Mouse (Mus musculus): Measurements from ENCODE around the gene Vwa3b.
A peak's percentile ranks its signal among the peaks of the same experiment; 100 is the strongest.
"Not testable (repeated sequence)": the region's sequence is repeated elsewhere in the genome, so short reads cannot be mapped to it uniquely, and the experiment has no call there.

Gene Vwa3b

DNA sequence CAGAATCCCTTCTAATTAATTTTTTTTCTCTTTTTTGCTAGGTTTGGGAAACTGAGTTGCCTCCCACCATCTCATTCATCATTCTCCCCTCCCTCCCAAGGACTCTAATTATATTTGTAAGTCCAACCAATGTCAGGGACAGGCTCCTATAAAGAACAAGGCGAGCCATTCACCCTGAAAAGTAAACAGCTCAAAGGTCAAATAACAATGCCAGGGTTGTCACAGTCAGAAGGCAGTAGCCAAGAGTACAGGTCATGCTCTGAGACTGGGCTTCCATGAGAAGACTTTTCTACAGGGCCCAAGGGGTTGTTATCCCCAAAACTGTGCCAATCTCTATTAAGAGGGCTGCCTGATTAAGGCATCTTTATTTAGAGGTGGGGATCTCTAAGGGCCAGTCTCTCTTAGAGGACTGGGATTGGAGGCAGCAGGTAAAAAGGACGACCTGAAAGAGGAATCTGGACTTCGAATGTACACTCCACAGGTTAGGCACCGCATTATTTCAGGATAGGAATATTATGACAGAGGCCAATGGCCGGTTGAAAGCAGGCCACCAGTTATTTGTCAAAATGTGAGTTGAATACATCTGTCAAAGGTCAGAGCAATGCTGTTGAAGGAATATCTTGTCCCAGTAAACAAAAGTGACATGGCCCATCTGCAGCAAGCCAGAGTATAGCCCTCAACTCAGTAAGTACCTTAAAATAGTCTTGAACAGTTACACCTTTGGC is at the start of gene Vwa3b:
TSS of gene Vwa3b (plus strand) at position 635 of the 725 bp plus-strand sequence.
- no peak for DNase-seq (ENCODE audit: low spot score in 2 of 2)

DNA sequence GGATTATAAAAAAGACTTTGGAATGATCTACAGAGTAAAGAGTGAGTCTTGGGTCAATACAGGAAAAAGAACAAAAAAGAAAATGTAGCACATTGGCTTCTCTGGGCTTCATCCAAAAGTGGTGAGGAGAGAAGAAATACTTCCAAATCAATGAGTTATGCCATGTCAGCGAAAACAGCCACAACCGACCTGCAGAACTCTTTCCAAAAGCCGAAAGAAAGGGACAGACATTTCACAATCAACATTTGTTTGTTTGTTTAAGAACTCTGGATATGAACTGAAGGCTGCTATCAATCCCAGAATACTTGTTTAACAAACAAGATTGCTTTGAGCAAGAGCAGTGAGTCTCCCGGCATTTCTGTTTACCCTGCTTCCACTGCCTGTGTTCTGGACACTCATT is 49.6 kb upstream of the Vwa3b start:
- DNase-seq (ENCODE audit: low spot score in 2 of 2): no peak

DNA sequence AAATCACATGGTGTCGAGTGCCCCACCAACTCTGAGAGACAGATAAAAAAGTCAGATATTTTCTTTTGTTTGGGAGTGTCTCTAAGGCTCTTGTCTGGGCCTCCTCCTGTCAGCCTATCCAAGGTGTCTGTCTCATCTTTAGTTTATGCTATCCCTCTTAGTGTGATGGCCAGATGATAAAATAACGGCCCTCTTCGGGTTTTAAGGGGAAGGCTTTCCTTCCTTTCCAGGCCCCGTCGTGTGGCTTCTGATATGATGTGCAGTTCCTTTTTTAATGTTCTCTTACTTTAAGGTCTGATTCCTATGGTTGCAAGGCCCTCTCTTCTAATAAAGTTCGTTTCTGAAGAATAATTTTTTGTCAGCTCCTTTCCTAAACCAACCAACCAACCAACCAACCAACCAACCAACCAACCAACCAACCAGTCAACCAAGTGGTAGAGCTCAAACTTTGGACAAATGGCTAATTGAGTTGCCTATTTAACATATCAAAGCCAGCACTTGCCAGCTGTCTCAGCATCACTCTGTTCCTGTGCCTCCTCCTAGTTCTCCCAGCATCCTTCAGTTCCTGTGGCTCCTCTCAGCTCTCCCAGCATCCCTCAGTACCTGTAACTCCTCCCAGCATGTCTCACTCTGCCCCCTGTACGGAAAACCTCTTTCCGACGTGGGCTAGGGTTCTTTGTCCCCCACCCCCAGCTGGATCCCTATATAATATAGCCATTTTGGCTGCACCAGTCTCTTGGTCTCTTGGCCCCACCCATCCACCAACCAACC is 44.0 kb upstream of the Vwa3b start:
- DNase-seq (ENCODE audit: low spot score in 2 of 2): no peak

DNA sequence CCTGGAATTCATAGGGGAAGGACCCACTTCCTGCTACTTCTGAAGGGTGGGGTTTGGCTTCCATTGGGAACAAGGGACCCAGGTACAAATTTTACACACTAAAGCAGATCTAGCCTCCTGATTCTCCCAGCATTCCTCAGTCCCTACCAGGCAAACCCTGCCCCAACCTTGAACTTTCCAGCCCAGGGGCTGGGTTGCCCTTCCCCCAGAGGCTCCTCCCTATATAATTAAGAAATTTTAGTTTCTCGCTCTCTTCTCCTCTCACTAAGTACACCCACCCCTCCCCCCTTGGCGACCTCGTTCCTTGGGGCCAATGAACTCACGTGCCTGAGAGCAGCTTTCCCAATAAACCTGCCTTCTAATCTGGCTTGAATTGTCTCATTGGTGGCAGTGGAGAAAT is 42.6 kb upstream of the Vwa3b start:
- DNase-seq (ENCODE audit: low spot score in 2 of 2): no peak

DNA sequence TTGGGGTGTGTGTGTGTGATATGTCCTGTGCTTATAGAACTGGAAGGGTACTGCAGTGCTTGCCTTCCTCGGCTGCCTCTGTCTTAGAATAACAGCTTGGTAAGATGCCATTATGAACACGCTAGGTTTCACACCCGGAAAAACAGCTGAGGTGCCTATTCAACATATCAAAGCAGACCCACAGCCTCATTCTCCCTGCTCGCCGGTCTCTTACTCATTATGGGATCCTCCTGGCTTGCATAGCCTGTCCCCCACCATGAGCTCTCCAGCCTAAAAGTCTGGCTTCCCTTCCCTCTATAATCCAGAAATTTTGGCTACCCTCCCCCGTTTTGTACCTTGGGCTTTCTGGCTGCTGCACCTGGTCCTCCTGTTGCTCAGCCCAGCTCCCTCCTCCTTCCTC is 42.0 kb upstream of the Vwa3b start:
- no peak for DNase-seq (ENCODE audit: low spot score in 2 of 2)

DNA sequence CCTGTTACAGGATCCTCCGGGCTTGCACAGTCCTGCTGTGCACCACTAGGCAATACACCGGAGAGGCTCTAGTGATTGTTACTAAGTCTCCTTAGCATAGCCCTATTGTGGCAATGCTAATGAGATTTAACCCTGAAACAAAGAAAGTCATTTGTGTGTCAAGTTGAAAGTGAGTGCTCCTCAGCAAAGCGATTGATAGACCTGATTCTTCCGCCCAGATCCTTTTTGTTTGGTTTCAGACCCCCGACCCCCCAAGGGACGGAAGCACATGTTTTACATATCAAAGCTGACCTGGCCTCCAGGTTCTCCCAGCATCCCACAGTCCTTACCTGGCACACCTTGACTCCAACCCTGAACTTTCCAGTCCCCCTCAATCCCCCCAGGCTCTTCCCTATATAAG is 40.5 kb upstream of the Vwa3b start:
- no peak for DNase-seq (ENCODE audit: low spot score in 2 of 2)

DNA sequence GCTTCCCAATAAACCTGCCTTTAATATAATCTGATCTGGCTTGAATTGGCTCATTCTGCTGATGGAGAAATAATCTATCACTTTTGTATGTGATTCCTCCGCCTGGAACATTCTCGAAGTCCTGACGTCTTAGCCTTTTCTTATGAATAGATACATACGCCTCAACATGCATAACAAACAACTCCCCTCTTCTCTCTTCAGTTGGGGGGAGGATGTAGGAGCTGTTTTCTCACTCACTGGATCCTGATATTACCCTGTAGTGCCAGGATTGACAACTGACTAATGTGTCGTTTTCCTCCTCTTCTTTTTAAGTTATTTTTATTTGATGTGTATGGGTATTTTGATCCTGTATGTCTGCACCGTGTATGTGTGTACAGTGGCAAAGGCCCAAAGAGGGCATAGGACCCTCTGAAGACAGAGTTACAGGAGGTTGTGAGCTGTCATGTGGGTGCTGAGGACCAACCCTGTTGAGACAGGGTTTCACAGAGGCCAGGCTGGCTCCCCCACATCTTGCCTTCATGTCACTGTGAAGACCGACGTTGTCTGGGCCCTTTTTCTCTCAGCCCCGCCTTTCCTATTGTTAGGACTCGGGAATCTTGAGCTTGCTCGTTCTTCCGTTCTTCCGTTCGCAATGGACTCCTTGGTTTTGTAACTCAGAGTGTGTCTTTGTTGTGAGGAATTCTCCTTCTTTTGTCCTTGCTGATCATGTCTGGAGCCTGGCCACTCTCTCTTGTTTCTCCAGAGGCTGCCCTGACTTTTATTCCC is 39.8 kb upstream of the Vwa3b start:
- no peak for DNase-seq (ENCODE audit: low spot score in 2 of 2)

DNA sequence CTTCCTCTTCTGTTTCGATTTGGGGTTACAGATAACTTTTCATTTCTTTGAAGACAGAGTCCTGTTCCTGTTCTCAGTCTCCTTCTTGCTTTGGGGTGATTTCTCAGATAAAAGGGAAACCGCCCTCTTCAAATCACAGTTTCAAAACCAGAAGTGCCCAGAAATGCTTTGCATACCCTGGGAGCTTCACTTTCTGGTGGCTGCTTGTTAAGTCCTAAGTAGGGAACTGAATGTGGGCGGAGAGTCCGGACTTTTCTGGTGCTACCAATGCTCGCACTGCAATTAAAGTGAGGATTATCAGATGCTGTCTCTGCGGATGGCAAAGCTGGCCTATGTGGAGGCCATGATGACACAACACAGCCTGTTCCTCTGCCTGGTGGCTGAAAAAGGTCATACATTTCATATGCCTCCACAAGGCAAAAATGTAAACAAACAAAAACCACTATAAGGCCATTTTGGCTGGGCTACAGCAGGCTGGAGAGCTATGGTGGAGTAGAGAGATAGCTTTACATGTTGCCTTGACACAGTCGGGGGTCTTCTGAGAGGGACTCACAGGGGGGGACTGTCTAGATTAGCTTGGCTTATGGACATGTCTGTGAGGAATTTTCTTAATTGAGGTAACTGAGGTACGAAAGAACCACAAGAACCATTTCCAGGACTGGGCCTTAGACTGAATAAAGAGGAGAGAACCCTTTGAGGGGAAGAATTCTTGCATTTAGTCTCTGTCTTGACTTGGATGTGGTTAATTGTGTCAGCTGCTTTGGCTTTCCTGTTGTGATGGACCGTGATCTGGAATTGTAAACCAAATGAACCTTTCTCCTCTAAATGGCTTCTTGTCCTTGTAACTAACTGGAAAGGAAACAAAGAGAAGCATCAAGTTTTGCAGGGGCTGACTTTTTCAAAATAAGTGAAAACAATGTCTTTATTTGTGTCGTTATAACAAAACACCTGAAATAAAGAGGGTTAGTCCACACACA is 38.9 kb upstream of the Vwa3b start:
- DNase-seq (ENCODE audit: low spot score in 2 of 2): no peak

DNA sequence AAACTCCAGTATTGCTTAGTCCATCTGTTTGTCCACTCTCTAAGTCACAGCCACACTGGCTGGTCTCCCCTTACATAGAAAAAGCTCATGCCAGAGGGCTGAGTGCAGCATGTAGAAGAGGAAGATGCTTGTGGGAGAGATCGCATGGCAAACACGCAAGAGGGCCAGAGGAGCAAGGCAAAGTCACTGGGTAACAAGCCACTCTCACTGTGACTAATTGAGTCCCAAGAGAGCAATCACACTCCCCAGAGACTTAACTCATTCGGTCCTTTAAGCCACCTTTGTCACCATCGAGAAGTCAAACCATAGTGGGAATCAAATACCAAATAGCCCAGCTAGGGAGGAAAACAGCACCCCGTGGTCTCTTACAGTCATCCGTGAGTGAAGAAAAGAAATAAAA is 38.2 kb upstream of the Vwa3b start:
- DNase-seq (ENCODE audit: low spot score in 2 of 2): no peak

DNA sequence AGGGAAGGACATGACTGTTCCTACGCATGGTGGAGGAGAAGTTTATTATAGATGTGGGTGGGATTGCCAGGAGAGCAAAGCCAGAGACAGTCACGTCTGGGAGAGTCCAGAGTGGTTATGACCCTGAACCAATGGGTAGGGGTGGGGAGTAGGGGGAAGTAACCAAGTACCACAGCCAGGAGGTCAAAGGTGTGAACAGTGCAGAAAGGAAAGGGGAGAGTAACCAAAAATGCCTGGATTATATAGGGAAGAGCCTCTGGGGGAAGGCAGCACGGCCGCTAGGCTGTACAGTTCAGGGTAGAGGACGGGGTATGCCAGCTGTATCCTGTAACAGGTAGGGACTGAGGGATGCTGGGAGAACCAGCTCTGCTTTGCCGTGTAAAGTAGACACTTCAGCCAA is 37.8 kb upstream of the Vwa3b start:
- DNase-seq (ENCODE audit: low spot score in 2 of 2): no peak

DNA sequence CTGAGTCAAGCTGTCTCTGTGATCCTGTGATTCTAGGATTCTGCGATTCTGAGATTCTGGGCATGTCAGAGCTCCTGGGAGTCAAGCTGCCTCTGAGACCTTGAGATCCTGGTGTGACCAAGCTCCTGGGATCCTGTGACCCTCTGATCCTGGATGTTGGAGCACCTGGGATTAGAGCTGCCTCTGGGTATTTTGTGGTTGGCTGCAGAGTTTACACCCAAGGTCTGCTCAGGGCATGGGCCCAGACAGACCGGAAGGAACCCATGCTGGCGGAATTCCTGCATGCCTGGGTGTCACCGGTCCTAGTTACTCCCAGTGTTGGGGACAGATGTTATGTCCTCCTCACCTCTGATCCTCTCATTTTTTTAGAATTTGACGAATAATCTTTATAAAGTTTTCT is 32.1 kb upstream of the Vwa3b start:
- DNase-seq (ENCODE audit: low spot score in 2 of 2): no peak

DNA sequence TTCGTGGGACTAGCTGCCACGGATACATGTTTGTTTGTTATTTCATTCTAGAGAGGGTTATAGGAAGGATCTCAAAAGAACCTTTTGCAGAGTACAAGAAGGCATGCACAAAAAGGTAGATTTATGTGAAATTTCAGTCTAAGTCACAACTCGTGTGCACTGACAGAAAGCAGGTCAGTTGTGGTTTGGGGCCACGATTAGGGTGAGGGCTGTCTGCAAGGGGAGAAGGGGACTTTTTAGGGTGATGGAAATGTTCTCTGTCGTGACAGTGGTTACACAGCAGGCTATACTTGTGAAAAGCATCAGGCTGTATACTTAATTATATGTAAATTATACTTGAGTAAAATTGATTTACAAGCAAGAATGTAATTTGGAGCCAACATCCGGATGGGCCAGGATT is 30.6 kb upstream of the Vwa3b start:
- DNase-seq (ENCODE audit: low spot score in 2 of 2): no peak

DNA sequence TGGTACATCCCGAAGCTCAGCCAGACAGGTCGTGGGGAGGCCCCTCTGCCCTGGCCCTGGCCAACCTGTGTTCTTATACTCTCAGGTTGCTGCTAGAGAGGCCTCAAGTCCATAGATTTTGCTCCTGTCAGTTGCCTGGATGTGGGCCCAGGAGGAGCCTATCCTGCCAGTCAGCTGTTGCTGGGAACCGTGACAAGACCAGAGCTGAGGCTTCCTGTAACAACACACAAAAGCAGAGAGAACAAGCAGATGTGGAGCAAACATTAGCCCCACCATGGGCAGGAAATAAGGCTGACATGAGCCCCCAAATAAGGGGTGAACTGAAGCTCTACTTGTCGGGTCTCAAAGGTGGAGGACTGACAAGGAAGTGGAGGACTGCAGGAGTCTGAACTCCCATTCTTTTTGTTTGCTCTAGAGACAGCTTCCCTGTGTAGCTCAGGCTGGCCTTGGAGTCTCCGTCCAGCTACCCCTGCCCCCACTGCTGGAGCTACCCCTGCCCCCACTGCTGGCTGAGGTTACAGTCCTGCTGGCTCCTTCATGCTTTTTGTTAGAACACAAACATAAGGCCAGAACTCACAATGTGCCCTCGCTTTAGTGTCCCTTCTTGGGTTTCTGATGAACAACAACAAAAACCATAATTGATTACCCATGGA is 29.7 kb upstream of the Vwa3b start:
- peak in 1 of 2 experiments; percentile 41 for DNase-seq (ENCODE audit: low spot score in 2 of 2)

DNA sequence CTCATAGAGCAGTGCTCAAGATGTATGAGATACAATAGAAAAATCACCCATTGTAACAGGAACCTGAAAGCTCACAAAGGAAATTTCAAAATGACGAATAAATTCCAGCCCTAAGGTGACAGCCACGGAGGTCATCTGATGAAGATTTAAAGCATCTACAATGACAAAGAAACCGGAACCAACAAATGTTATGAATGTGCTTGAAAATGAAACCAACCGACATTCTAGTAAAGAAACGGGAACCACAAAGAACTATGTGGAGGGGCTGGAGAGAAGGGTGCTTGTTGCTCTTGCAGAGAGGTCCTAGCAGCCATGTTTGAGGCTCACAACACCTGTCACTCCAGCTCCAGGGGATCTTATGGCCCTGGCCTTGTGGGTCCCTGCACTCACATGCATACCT is 26.1 kb upstream of the Vwa3b start:
- no peak for DNase-seq (ENCODE audit: low spot score in 2 of 2)

DNA sequence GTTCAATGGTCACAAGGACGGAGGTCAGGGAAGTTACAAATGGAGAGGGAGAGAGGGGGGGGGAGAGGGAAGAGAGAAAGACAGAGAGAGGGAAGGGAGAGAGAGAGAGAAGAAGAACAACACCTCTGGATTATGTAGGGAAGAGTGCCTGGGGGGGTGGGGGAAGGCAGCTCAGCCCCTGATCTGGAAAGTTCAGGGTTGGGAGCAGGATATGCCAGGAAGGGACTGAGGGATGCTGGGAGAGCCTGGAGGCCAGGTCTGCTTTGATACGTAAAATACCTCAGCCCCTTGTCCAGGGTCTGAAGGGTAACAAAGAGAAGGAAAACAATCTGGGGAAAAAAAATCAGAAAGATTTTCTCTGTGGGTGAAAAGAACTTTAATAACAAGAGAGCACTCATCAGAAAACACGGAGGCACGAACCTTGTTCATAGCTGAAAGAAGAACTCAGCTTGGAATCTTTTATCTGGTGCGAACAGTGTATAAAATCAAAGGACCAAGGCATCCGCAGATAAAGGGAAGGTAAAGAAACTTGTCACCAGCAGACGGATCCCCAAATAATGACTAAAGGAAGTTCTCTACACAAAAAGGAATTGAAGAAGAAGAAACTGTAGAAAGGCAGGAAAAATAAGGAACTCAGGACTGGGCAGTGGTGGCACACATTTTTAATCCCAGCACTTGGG is 24.6 kb upstream of the Vwa3b start:
- DNase-seq (ENCODE audit: low spot score in 2 of 2): no peak

DNA sequence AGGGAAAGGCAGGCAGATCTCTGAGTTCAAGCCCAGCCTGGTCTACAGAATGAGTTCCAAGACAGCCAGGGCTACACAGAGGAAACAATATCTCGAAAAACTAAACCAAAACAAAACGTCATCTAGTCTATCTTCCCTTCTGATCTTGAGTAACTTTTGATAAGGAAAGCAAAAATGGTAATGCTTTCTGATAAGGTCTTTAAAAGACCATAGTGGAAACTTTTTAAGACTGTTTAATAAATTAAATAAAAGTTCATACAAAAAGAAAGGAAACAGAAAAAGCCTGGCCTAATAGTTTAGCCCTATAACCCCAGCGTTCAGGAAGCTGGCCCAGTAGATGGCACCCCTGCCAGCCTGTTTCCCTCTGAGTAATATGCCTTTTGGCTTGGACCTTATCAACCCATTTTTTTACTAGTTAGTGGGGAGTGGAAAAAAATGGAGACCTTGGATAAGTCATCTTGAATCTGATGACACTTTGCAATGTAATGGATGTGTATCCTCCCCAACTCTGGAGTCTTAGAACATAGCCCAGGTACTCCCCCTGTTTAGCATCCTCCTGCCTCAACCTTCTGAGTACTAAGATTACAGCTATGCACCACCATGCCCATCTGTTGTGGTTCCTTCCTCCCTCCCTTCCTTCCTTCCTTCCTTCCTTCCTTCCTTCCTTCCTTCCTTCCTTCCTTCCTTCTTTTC is 23.9 kb upstream of the Vwa3b start:
- no peak for DNase-seq (ENCODE audit: low spot score in 2 of 2)

DNA sequence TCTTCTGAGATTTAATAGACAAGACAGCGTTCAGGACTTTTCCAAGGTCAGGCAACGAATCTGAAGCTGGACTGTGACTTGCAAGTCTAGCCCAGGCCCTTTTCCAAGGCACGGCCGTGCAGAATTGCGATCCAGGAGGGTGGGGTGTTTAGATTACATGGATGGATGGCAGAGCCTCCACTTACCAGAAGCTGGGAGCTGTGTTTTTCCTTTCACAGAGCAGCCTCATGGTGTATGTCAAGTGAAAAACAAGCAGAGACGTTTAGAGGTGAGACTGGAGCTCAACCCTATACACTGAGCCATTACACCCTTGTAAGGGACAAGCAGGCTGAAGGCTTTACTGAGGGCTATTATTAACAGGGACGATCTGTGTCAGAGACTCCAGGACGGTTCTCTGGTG is 21.9 kb upstream of the Vwa3b start:
- DNase-seq (ENCODE audit: low spot score in 2 of 2): no peak

DNA sequence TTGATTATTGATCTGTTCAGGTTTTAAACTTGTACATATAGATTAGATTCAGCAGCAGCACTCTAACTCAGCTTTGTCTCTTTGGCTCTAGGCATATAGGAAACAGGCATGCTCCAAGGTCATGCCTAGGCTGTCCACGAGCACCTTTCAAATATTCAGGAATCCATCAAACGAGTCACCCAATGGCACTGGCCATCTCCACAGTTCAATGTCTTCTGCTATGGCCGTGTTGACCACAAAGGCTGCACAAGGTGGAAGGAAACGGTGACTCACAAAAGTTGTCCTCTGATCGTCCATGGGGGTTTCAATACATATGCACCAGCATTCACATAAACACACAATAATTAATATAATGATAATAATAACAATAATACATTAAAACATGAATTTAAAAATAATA is 21.4 kb upstream of the Vwa3b start:
- no peak for DNase-seq (ENCODE audit: low spot score in 2 of 2)

DNA sequence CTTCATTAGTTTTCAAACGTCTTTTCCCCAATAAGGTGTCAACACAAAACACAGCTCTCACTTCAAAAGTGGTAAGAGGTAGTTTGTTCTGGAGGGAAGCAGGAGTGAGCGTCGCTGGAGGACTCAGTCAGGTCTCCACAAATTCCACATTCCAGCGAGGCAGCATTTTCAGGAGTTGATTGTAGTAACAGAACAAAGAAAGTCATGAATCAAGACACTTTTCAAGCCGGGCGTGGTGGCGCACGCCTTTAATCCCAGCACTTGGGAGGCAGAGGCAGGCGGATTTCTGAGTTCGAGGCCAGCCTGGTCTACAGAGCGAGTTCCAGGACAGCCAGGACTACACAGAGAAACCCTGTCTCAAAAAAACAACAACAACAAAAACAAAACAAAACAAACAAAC is 19.9 kb upstream of the Vwa3b start:
- not testable (repeated sequence) for DNase-seq (ENCODE audit: low spot score in 2 of 2)

DNA sequence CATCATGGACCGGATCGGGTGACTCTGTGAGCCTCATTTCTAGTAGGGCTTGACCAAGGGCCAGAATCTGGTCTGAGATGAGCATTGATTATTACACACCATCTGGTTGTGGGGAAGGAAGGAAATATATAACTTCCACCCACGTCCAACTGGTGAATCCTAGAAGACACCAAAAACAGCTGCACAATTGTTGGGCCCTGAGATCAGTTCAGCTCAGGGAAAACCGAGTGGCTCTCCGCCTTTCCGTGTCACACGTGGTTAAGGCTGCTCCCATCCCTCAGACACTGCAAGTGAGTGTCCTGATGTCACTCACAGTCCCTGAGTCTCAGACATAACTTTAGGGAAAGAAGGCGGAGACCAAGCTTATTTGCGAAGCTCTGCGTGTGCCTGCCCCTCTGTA is 16.5 kb upstream of the Vwa3b start:
- DNase-seq (ENCODE audit: low spot score in 2 of 2): no peak
